Mouse (Mus musculus) layer of hippocampus, adult 9-10 months (tissue): Measurements from ENCODE around the gene Ace3.
"Not testable (repeated sequence)": the region's sequence is repeated elsewhere in the genome, so short reads cannot be mapped to it uniquely, and the experiment has no call there.

Experiments
- DNase-seq: peaks from one replicate; pipeline ENCODE4 v3.0.0; 2022; ENCODE audit warnings: low spot score

Ace3 gene

GRCm38 (mm10) chr11:105978634-105979033, 15.8 kb upstream of the Ace3 start:
- no peak for DNase-seq

- no peak for DNase-seq
Measured at GRCm38 (mm10) chr11:105984452-105984851, 10.0 kb upstream of the Ace3 start.

GRCm38 (mm10) chr11:105987446-105987845, 7.0 kb upstream of the Ace3 start:
- no peak for DNase-seq

- DNase-seq = no peak
Measured at GRCm38 (mm10) chr11:105989446-105989845, 5.0 kb upstream of the Ace3 start.

- DNase-seq = no peak
Measured at GRCm38 (mm10) chr11:105990231-105990630, 4.2 kb upstream of the Ace3 start.

- no peak for DNase-seq
Measured at GRCm38 (mm10) chr11:106000062-106000461, 5.6 kb downstream of the Ace3 start.

- DNase-seq = peak; percentile 55
Measured at GRCm38 (mm10) chr11:106001718-106002117, 7.2 kb downstream of the Ace3 start.

GRCm38 (mm10) chr11:106004576-106004975, 10.1 kb downstream of the Ace3 start:
- DNase-seq = no peak

- DNase-seq = no peak
Measured at GRCm38 (mm10) chr11:106005970-106006369, 11.5 kb downstream of the Ace3 start.

GRCm38 (mm10) chr11:106007821-106008220, 13.3 kb downstream of the Ace3 start, which contains the start of gene Kcnh6:
TSS of gene Kcnh6 (plus strand) at chr11:106008124.
- DNase-seq = no peak

GRCm38 (mm10) chr11:106012711-106013110, 18.2 kb downstream of the Ace3 start:
- no peak for DNase-seq

GRCm38 (mm10) chr11:106013556-106014225, 19.2 kb downstream of the Ace3 start:
- DNase-seq = no peak

- no peak for DNase-seq
Measured at GRCm38 (mm10) chr11:106016440-106016839, 22.0 kb downstream of the Ace3 start.

- no peak for DNase-seq
Measured at GRCm38 (mm10) chr11:106020051-106020763, 25.7 kb downstream of the Ace3 start.

- DNase-seq = no peak
Measured at GRCm38 (mm10) chr11:106025774-106026173, 31.3 kb downstream of the Ace3 start.

- peak; percentile 63 for DNase-seq
Measured at GRCm38 (mm10) chr11:106026465-106027151, 32.1 kb downstream of the Ace3 start.

- DNase-seq = no peak
Measured at GRCm38 (mm10) chr11:106027607-106028006, 33.1 kb downstream of the Ace3 start.

GRCm38 (mm10) chr11:106032074-106032473, 37.6 kb downstream of the Ace3 start:
- not testable (repeated sequence) for DNase-seq

GRCm38 (mm10) chr11:106033491-106033919, 39.0 kb downstream of the Ace3 start:
- peak; percentile 49 for DNase-seq

GRCm38 (mm10) chr11:106034986-106035385, 40.5 kb downstream of the Ace3 start:
- DNase-seq = no peak

- DNase-seq = peak; percentile 100
Measured at GRCm38 (mm10) chr11:106036548-106037417, 42.3 kb downstream of the Ace3 start, which contains the start of gene Dcaf7. TSS of gene Dcaf7 (plus strand) at chr11:106036872.

GRCm38 (mm10) chr11:106037418-106037751, 42.9 kb downstream of the Ace3 start:
- DNase-seq = no peak
